Comparison of ENCODE assay signal across 8 mouse cellular contexts in genomic region chr4:34616146-34616545, GRCm38 (mm10). TPM values are rescaled to one million over a fixed set of nuclear protein-coding genes. Genes with fewer than 3 reads are reported as not detected.
DNase-seq lines count a peak whose midpoint lies in the region; ATAC-seq and TF ChIP-seq lines count a peak whose summit lies in the region.

No protein-coding gene starts in this region.

- 0 out of 2 replicates have a peak, but pooled peaks cover 6% of the 10 kb centered on the region for H3K36me3 ChIP-seq in forebrain, embryonic 10.5 days (replicated peaks)
- peaks cover 4% of the 10 kb centered on the region; the same call in 1 of the 2 replicates for H3K36me3 ChIP-seq in neural tube, embryonic 15.5 days

- no peak for TF ChIP-seq CTCF in left cerebral cortex, adult 2 months (IDR thresholded peaks at IDR 0.05)

- peak overlapping the region; percentile 88 for H3K4me2 ChIP-seq in neural tube, embryonic 15.5 days

- no peaks in the 10 kb centered on the region for H3K9me3 ChIP-seq in forebrain, embryonic 10.5 days
- H3K9me3 ChIP-seq in neural tube, embryonic 15.5 days (replicated peaks): no peaks in the 10 kb centered on the region

- ATAC-seq in neural tube, embryonic 15.5 days (ENCODE audit: low FRiP score): no peak

- peaks cover 26% of the 10 kb centered on the region for H3K4me1 ChIP-seq in forebrain, embryonic 10.5 days
- peaks cover 28% of the 10 kb centered on the region for H3K4me1 ChIP-seq in neural tube, embryonic 15.5 days

- H3K9ac ChIP-seq in neural tube, embryonic 15.5 days (replicated peaks): peak overlapping the region; percentile 89

- peak overlapping the region; percentile 64 for H3K4me3 ChIP-seq in left cerebral cortex, adult 2 months
- H3K4me3 ChIP-seq in forebrain, embryonic 10.5 days: peak overlapping the region; percentile 82
- peak overlapping the region; percentile 84 for H3K4me3 ChIP-seq in neural tube, embryonic 15.5 days (replicated peaks)

- DNase-seq in left cerebral cortex, adult 2 months (ENCODE audit: extremely low spot score in 1 of 2, low spot score in 2 of 2): no peak
- DNase-seq in left cerebral cortex, postnatal 36 days (ENCODE audit: low spot score in 2 of 2): no peak
- DNase-seq in forebrain, embryonic 10.5 days (ENCODE audit: extremely low spot score, low spot score): no peak
- peak; percentile 11 for DNase-seq in kidney, postnatal 14 days
- DNase-seq in cerebellum, adult 11-12 months: no peak
- no peak for DNase-seq in thymus, postnatal 10 days (ENCODE audit: low spot score in 2 of 2)
- no peak for DNase-seq in ovary, postnatal 10 days (ENCODE audit: low spot score)

- no peak overlapping the region for H3K27ac ChIP-seq in left cerebral cortex, adult 2 months
- peak overlapping the region; percentile 94 for H3K27ac ChIP-seq in forebrain, embryonic 10.5 days
- H3K27ac ChIP-seq in neural tube, embryonic 15.5 days (replicated peaks): no peak overlapping the region

- intact Hi-C loops in left cerebral cortex, adult 2 months (cut with DNase I): no loop called here
- intact Hi-C loops in left cerebral cortex, postnatal 36 days (cut with DNase I): no loop called here

- no peaks in the 10 kb centered on the region for H3K27me3 ChIP-seq in forebrain, embryonic 10.5 days (ENCODE audit: poor library complexity, severe bottlenecking)
- H3K27me3 ChIP-seq in neural tube, embryonic 15.5 days (replicated peaks): no peaks in the 10 kb centered on the region

- 59% methylated on average over 8 of the region's 8 CpGs for WGBS in forebrain, embryonic 10.5 days
- WGBS in neural tube, embryonic 15.5 days: 38% methylated on average over 8 of the region's 8 CpGs

RNA-seq across cellular contexts. Expression of gene Rars2, which starts 1.4 kb away (rescaled TPM):
- total RNA-seq in left cerebral cortex, adult 2 months (2021): 10 to 100 TPM; 21.3 to 27.7 TPM
- total RNA-seq in left cerebral cortex, postnatal 36 days (2021): 10 to 100 TPM; 22.7 to 25.3 TPM
- polyA plus RNA-seq in forebrain, embryonic 10.5 days (2016; fragmentation: Nextera tagmentation; extraction: Ambion mirVana): 78.5 and 79.8 TPM in 2 replicates
- 51.0 and 55.4 TPM in 2 replicates for polyA plus RNA-seq in neural tube, embryonic 15.5 days (2015; fragmentation: Nextera tagmentation; extraction: Ambion mirVana)

RNA-seq across cellular contexts. Expression of gene Orc3, which starts 1.4 kb away (rescaled TPM):
- total RNA-seq in left cerebral cortex, adult 2 months (2021): 10 to 100 TPM; 41.6 to 42.4 TPM
- 10 to 100 TPM; 36.7 to 46.9 TPM for total RNA-seq in left cerebral cortex, postnatal 36 days (2021)
- polyA plus RNA-seq in forebrain, embryonic 10.5 days (2016; fragmentation: Nextera tagmentation; extraction: Ambion mirVana): 108 and 119 TPM in 2 replicates
- 70.9 and 75.0 TPM in 2 replicates for polyA plus RNA-seq in neural tube, embryonic 15.5 days (2015; fragmentation: Nextera tagmentation; extraction: Ambion mirVana)
